Mouse (Mus musculus): ENCODE measurements at regions not wholly inside any gene's neighbourhood (a gene's known extent, or its start where the extent isn't known, plus 50 kb on each side); places are given as distances from the start of the nearest gene placed in this dataset.
"Not testable (repeated sequence)": the region's sequence is repeated elsewhere in the genome, so short reads cannot be mapped to it uniquely, and the experiment has no call there.

GRCm38 (mm10) chr11:91524019-91524418 lies 53.3 kb downstream of the Kif2b start:
- no peak for DNase-seq

DNA sequence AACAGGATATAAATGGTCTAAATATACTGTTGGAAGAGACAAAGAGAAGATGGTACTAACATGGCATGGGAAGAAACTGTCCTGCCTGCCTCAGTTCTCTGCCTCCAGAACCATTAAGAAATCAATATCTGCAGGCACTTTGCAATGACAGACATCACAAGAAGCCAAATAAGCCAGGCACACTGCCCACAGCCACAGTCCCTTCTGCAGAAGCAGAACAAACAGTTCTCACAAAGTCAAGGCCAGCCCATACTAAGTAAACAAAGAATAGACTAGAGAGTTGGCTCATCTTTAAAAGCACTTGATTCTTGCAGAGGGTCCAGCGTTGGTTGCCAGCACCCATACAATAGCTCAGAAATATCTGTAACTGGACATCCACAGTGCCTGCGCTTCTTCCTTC lies 98.1 kb downstream of the Kif2b start:
- DNase-seq: no peak

DNA sequence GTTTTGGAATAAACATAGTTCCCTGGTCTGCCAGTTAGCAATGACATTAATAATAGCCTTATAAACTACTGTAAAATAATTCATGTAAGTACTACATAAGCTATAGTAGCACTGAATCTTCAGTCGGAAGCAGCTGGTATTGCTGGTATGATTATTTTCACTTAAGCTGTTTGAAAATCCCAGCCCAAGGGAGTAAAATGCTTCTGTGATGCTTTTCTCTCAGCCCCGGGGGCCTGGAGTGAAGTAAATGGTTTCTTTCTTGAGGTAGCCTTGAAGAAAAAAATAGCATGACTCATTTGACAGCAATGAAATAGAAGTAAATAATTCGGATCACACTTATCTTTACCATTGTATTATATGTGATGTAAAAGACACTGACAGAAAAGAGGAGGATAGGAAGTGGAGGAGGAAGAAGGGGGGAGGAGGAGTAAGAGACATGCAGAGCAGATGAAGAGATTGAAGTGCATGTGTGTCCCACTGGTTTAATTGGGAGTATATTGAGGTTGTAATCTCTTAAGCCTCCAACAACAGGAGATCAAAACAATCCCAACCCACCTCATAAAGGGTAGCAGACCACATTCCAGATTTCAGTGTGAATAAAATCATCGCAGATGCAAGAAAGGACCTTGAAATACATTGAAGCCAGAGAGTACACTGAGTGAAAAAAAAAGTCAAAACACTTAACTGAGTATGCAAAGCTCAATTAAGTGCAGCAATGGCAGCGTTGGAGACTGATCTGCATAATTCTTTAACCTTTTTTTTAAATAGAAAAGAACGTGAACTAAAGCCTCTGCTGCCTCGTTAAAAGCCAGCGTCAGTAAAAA lies 113.6 kb downstream of the Kif2b start:
- no peak for DNase-seq

GRCm38 (mm10) chr11:91461946-91462345 lies 115.4 kb downstream of the Kif2b start:
- DNase-seq: no peak

GRCm38 (mm10) chr11:91442361-91442760 lies 135.0 kb downstream of the Kif2b start:
- no peak for DNase-seq

GRCm38 (mm10) chr11:91432195-91432594 lies 145.2 kb downstream of the Kif2b start:
- DNase-seq: no peak

GRCm38 (mm10) chr11:91426731-91427130 lies 150.6 kb downstream of the Kif2b start:
- peak; percentile 78 to 82 for DNase-seq

GRCm38 (mm10) chr11:91387172-91387571 lies 190.2 kb downstream of the Kif2b start:
- DNase-seq: no peak

DNA sequence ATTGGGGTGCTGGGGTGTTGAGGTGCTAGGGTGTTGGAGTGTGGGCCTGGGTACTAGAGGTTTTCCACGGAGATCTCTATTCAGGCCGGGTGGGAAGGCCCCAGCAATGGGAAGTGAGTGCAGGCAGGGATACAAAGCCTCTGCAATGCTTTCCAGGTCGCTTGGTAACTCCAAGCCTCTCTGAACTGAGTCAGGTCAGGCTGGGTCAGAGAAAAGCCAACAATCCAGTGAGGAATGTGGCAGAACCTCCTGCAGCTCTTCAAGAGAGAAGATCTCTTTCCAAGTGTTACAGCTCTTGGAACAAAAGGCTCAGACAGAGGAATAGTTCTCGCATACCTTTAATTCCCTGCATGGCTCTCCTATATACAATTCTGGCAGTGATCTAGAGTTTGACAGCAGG lies 220.3 kb downstream of the Kif2b start:
- DNase-seq: no peak

DNA sequence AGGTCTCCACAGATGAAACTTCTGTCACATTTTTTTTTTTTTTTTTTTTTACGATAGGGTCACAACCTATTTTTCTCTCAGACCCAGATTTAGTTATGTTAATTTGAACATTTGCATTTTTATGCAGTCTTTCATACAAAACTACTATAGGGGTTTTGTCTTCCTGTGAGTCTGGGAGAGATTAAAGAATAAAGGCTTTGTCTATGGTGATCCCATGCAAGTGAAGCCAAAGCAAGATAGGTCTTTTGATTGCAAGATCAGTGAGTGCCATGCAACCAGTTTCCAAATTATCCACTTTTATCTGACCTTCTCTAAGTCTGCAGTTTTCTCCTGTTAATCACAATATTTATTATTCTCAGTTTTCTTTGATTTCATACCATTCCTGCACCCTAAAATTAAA lies 234.7 kb downstream of the Kif2b start:
- no peak for DNase-seq

DNA sequence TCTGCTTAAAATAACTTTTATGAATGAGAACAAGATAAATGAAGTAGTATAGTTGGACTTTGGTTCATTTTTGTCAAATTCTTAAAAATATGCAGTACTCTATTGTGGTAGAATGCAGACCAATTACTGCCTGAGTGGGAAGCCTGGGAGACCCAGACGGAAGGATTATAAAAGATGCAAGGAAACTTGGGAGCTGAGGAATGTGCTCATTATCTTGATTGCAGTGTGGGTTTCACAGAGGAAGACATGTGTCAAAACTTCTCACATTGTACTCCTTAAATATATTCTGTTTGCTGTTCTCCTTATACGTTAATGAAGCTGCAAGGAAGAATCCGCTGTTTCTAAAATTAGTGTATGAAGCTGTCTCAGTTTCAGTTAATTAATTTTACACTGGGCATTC lies 244.3 kb downstream of the Kif2b start:
- DNase-seq: no peak

- DNase-seq: no peak
Measured at GRCm38 (mm10) chr11:91327543-91327942, 249.8 kb downstream of the Kif2b start.

DNA sequence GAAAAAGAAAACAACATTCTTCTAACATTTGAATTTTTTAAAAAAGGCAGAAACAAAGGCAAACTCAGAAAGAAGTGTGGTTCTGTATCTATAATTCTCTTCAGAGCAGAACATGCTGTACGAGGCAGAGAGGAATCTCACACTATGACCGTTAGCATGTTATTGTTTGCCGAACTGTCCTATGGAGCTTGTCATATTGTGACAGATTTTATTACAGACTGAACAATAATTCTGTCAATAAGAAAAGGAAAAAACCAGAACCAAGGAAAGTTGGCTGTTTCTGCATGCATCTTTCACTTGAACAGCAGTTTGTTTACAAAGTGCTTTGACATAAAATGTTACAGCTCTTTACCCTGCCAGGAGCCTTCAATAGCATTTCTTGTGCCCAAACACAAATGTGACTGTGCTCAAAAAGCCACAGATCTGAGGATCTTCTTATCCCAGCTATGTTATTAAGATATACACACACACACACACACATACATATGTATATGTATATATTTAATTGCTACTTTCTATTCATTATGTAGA lies 267.1 kb downstream of the Kif2b start:
- no peak for DNase-seq

DNA sequence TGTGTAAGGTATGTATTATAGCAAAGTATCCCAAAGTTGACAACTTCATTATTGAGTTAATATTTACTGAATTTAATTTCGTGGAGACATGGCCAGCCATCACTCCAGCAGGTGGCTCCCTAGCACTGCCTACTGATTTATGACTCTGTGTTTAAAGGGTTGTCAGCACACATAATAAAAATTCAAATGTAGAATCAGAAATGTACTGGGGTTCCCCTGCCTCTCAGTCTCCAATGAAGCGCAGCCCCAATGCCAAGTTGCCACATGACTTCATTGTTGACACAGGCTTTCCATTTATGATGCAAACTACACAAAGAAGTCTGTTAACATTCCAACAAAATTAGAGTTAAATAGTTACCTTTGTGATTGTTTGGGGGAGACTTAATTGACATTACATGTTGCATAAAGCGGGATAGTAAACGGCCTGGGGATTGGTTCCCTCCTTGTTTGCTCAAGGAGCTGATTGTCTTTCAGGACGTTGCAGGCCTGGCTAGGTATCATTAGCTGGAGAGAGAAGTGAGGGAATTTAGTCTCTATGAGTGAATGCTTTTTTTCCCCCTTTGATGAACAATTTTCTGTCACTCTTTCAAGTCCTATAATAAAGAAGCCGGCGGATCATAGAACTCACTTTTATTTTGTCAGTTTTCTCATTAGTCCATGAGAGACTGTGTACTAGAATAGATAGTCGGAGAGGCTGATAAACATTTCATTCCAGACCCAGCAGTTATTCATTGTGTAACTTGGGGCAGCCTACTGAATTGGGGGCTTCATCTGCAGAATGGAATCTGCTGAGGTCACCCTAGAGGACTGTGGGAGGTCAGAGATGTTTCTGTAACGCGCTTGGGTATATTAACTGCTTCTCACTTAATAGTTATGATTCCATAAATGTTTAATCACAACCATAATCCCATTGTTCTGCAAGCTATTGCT lies 287.9 kb downstream of the Kif2b start:
- peak; percentile 41 to 57 for DNase-seq

DNA sequence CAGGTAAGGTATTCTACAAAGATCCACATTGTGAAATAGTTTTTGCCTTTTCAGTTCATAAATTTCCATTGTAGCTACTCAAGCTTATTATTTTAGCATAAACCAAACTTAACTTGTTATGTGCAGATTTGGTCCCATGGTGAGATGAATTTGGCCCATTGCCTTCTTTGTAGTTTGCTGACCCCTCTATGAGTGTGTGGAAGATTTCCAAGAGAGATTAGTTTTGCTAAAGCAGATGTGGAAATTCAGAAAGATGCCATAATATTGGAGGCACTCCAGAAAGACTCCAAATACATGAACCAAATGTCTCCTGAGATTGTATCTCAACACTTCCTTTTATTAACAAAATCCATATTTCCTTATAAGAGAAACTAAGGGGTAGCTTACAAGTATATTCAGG lies 291.0 kb downstream of the Kif2b start:
- no peak for DNase-seq

DNA sequence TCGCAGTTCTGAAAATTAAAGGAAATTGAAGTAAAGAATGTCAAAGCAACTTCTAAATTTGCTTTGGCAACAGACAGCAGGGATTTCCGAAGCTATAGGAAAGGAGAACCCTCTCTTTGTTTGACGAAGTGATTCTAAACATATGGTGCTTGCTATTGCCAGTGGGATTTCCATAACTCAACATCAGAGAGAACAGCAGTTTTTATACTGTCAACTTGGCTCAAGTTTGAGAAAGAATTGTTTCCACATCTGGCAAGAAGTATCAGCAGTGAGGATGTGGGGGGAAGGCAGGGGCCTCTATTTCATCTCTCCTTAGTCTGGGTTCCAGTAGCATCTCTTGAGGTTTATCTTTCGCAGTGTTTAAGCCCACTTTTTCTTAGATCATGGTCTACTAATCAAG lies 315.1 kb downstream of the Kif2b start:
- no peak for DNase-seq

- DNase-seq: not testable (repeated sequence)
Measured at GRCm38 (mm10) chr11:91242061-91242460, 335.3 kb downstream of the Kif2b start.

DNA sequence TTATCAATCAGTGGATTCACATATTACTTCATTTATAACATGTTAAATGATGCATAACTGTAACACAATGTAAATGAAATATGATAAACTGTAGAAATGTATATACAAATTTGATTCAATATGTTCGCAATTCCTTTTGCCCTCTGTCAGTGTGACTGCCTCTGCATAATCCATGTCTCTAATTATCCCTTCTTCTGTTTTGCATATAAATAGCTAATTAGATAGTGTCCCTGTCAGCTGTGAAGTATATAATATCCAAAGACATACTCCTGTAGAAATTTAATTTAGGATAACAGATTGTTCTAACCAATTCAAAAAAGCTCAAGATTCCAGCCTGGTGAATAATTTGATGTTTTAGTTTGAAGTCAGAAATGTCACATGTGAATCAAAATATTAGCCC lies 361.2 kb downstream of the Kif2b start:
- DNase-seq: no peak

GRCm38 (mm10) chr11:91213104-91213503 lies 364.3 kb downstream of the Kif2b start:
- no peak for DNase-seq

DNA sequence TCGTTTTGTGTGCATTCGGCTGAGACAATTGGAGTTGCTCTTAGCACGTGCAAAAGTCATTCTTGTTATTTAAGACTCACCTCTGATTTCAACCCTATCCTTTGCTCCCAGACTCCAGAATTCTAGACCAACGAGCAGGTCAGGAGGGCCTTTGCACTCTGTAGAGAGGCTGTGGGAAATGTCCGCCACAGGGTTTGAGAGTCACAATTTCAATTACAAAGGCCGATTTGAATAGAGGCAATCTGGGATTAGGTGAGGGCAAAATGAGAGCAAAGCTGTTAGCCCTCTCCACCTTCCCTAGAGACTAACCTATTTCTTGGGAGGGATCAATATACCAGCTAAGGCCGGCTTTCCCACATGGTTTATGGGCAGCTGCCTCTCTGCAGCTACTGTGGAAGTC lies 370.9 kb downstream of the Kif2b start:
- DNase-seq: no peak

- no peak for DNase-seq
Measured at GRCm38 (mm10) chr11:91204416-91204815, 372.9 kb downstream of the Kif2b start.

- DNase-seq: no peak
Measured at GRCm38 (mm10) chr11:91196841-91197240, 380.5 kb downstream of the Kif2b start.

DNA sequence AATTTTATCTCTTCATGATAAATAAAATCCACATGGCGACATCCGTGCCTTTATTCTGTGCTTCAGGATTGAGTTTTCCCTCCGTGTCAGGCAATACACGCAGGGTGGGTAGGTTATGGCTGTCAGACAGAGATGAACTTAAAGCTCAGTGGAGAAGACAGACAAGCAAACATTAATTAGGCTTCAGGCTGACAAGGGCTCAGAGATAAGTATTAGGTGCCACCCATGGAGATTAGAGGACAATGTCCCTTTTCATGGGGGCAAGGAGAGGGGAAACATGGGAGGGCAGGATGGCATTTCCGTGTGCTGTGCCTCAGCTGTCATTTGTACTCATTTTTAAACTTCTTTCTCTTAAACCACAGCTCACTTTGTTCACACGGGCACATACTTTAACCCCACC lies 381.0 kb downstream of the Kif2b start:
- DNase-seq: no peak

Measured in layer of hippocampus, postnatal 36 days (tissue).